Mouse (Mus musculus): ENCODE measurements around the gene Clasp2. TPM values are rescaled to one million over a fixed set of nuclear protein-coding genes. Genes with fewer than 3 reads are reported as not detected.

Clasp2 gene
- polyA plus RNA-seq, 1 experiment from 2014 or later = 145 TPM

Other genes with a start within 250 kb of the Clasp2 start
- 35.9 and 37.4 TPM in 2 replicates for gene Pdcd6ip, start 33.2 kb upstream of the Clasp2 start, polyA plus RNA-seq (2015; fragmentation: Nextera tagmentation; extraction: Ambion mirVana)
- gene Ubp1, start 189.5 kb downstream of the Clasp2 start, polyA plus RNA-seq (2015; fragmentation: Nextera tagmentation; extraction: Ambion mirVana) = 26.9 and 29.8 TPM in 2 replicates